ENCODE assay signal across 14 mouse cellular contexts in the genomic region with DNA sequence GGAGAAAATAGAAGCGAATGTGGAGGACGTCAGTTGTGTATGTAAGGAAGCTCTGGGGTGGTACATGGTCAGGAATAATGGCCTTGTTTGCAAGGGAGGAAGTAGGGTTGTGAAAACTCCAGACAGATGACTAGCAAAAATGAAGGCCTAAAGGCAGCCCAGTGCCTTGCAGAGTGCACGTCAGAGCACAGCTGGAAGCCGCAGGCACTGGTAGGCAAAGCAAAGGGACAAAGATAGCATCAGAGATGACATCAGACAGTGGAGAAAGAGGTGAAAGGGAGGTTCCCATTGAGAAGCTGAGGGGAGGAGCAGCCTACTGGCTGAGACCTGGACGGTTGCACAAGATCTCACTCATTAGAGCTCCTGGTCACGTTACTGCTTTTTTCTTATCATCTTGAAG. TPM values are rescaled to one million over a fixed set of nuclear protein-coding genes. Genes with fewer than 3 reads are reported as not detected.
DNase-seq lines count a peak whose midpoint lies in the region; ATAC-seq and TF ChIP-seq lines count a peak whose summit lies in the region.
"Had no signal": no experiment of that assay in that cellular context is flagged by ENCODE, and none has a peak within 500 bp of the region (broad histone marks: within the 10 kb centered on the region; RNA-seq: fewer than 3 reads in every experiment).

No protein-coding gene starts in this region.

- TF ChIP-seq CTCF in liver, embryonic 14.5 days (IDR thresholded peaks at IDR 0.05; ENCODE audit: low read depth), result no peak

- no peak overlapping the region for H3K4me2 ChIP-seq in heart, embryonic 16.5 days (ENCODE audit: low read depth, low read length)
- H3K4me2 ChIP-seq in heart, embryonic 11.5 days, result no peak overlapping the region
- H3K4me2 ChIP-seq in liver, embryonic 14.5 days (ENCODE audit: low read depth), result no peak overlapping the region
- H3K4me2 ChIP-seq: embryonic facial prominence, embryonic 12.5 days had no signal

- no peaks in the 10 kb centered on the region for H3K36me3 ChIP-seq in heart, embryonic 16.5 days (ENCODE audit: control insufficient read depth, insufficient read depth)
- no peaks in the 10 kb centered on the region for H3K36me3 ChIP-seq in heart, embryonic 11.5 days (ENCODE audit: control insufficient read depth, insufficient read depth, low read length)
- no peaks in the 10 kb centered on the region for H3K36me3 ChIP-seq in liver, embryonic 14.5 days (replicated peaks; ENCODE audit: control insufficient read depth, insufficient read depth, low read depth)
- H3K36me3 ChIP-seq: embryonic facial prominence, embryonic 12.5 days had no signal

- no peaks in the 10 kb centered on the region for H3K4me1 ChIP-seq in heart, embryonic 16.5 days (ENCODE audit: control insufficient read depth, insufficient read depth, low read length)
- H3K4me1 ChIP-seq in heart, embryonic 11.5 days (ENCODE audit: control insufficient read depth, insufficient read depth, low read length), result no peaks in the 10 kb centered on the region
- H3K4me1 ChIP-seq in liver, embryonic 14.5 days (replicated peaks; ENCODE audit: control insufficient read depth in 2 of 2, insufficient read depth in 2 of 2, low read length in 1 of 2), result 0 out of 4 replicates have a peak, but pooled peaks cover 0 to 2% of the 10 kb centered on the region in 2 experiments
- H3K4me1 ChIP-seq: embryonic facial prominence, embryonic 12.5 days had no signal

- peak; percentile 23 for DNase-seq in MEL-GATA-1-ER (ENCODE audit: extremely low read depth, low read depth)
- peak in 2 of 3 experiments; percentile 1 to 24 for DNase-seq in liver, embryonic 14.5 days (ENCODE audit: low read depth in 3 of 3, low spot score in 3 of 3)
- DNase-seq in naive thymus-derived CD4-positive, alpha-beta T cell, adult 2 months (ENCODE audit: low read depth), result peak; percentile 2
- no peak for DNase-seq in left cerebral cortex, postnatal 36 days (ENCODE audit: low spot score in 2 of 2)
- DNase-seq in embryo, embryonic 10.5 days (ENCODE audit: low spot score), result no peak
- DNase-seq in ovary, adult 18-20 months (ENCODE audit: low spot score), result no peak
- DNase-seq: adrenal gland, postnatal 36 days; cerebellum, adult 2 months; gastrocnemius, postnatal 14 days; retina, postnatal 1 day had no signal

- intact Hi-C loops in left cerebral cortex, postnatal 36 days (cut with DNase I), result no loop called here

- no peak overlapping the region for H3K9ac ChIP-seq in heart, embryonic 16.5 days (ENCODE audit: low read length)
- H3K9ac ChIP-seq in heart, embryonic 11.5 days (ENCODE audit: low read depth, low read length), result no peak overlapping the region
- H3K9ac ChIP-seq in liver, embryonic 14.5 days (replicated peaks), result no peak overlapping the region
- H3K9ac ChIP-seq: embryonic facial prominence, embryonic 12.5 days had no signal

- no peak for TF ChIP-seq EP300 in liver, embryonic 14.5 days (IDR thresholded peaks at IDR 0.05; ENCODE audit: low read depth)

- no peaks in the 10 kb centered on the region for H3K27me3 ChIP-seq in heart, embryonic 16.5 days (ENCODE audit: control insufficient read depth, insufficient read depth, low read length)
- H3K27me3 ChIP-seq in heart, embryonic 11.5 days (ENCODE audit: control insufficient read depth, insufficient read depth, low read length), result no peaks in the 10 kb centered on the region
- H3K27me3 ChIP-seq in liver, embryonic 14.5 days (ENCODE audit: control insufficient read depth, insufficient read depth, low read length), result no peaks in the 10 kb centered on the region
- H3K27me3 ChIP-seq: embryonic facial prominence, embryonic 12.5 days had no signal

- no peak overlapping the region for H3K27ac ChIP-seq in heart, embryonic 16.5 days (ENCODE audit: low read length)
- H3K27ac ChIP-seq in heart, embryonic 11.5 days (ENCODE audit: low read depth, low read length), result no peak overlapping the region
- no peak overlapping the region for H3K27ac ChIP-seq in liver, embryonic 14.5 days
- H3K27ac ChIP-seq: embryonic facial prominence, embryonic 12.5 days had no signal

- H3K9me3 ChIP-seq in heart, embryonic 16.5 days (replicated peaks; ENCODE audit: control insufficient read depth, low read length), result no peaks in the 10 kb centered on the region
- no peaks in the 10 kb centered on the region for H3K9me3 ChIP-seq in heart, embryonic 11.5 days (replicated peaks; ENCODE audit: control insufficient read depth, low read length)
- no peaks in the 10 kb centered on the region for H3K9me3 ChIP-seq in liver, embryonic 14.5 days (ENCODE audit: control insufficient read depth, low read length)
- H3K9me3 ChIP-seq: embryonic facial prominence, embryonic 12.5 days had no signal

- 63% methylated on average over 6 of the region's 6 CpGs for WGBS in heart, embryonic 16.5 days
- 56% methylated on average over 6 of the region's 6 CpGs for WGBS in heart, embryonic 11.5 days (ENCODE audit: insufficient replicate concordance)
- WGBS in liver, embryonic 14.5 days (ENCODE audit: insufficient replicate concordance), result 20% methylated on average over 6 of the region's 6 CpGs

- ATAC-seq in heart, embryonic 16.5 days (replicated peaks; ENCODE audit: extremely low read depth, insufficient read depth, low FRiP score), result peak; percentile 49; the same call in 1 of the 2 replicates
- no peak for ATAC-seq in heart, embryonic 11.5 days (replicated peaks; ENCODE audit: insufficient number of reproducible peaks, low FRiP score, low TSS enrichment)
- ATAC-seq in liver, embryonic 14.5 days (ENCODE audit: insufficient read depth), result 0 out of 2 replicates have a peak, but pooled peaks have one; percentile 31
- ATAC-seq: forebrain, embryonic 14.5 days had no signal

- no peak overlapping the region for H3K4me3 ChIP-seq in heart, embryonic 16.5 days (ENCODE audit: low read length)
- no peak overlapping the region for H3K4me3 ChIP-seq in heart, embryonic 11.5 days (ENCODE audit: low read depth, low read length)
- H3K4me3 ChIP-seq in liver, embryonic 14.5 days (ENCODE audit: insufficient read depth in 1 of 2, low read depth in 2 of 2, low read length in 2 of 2), result no peak overlapping the region
- H3K4me3 ChIP-seq: embryonic facial prominence, embryonic 12.5 days had no signal

RNA-seq across cellular contexts. Expression of gene Basp1, which starts 58.8 kb away (rescaled TPM):
- 3.1 and 4.0 TPM in 2 replicates for polyA plus RNA-seq in heart, embryonic 16.5 days (2015; fragmentation: Nextera tagmentation; extraction: Ambion mirVana)
- 15.3 and 16.3 TPM in 2 replicates for polyA plus RNA-seq in heart, embryonic 11.5 days (2014; fragmentation: Nextera tagmentation; extraction: Ambion mirVana)
- polyA plus RNA-seq in liver, embryonic 14.5 days (2012; rRNA removed), result 2.7 and 3.8 TPM in 2 replicates
- polyA plus RNA-seq in liver, embryonic 14.5 days (2014; fragmentation: Nextera tagmentation; extraction: Ambion mirVana), result 1.6 and 1.7 TPM in 2 replicates
- total RNA-seq in left cerebral cortex, postnatal 36 days (2021), result 100 to 1,000 TPM; 645 to 834 TPM

Comparison
In these comparisons a context has a peak if more than half of its experiments do, and no peak if none do; other contexts are left out.
1. DNase-seq: peak in MEL-GATA-1-ER (single experiment), liver, embryonic 14.5 days (2 of 3) and naive thymus-derived CD4-positive, alpha-beta T cell, adult 2 months (single experiment); none in left cerebral cortex, postnatal 36 days (0 of 2), embryo, embryonic 10.5 days (single experiment) and ovary, adult 18-20 months (single experiment).